Mouse (Mus musculus): ENCODE measurements around the gene Tmem72.

- no peak for TF ChIP-seq CTCF (IDR thresholded peaks at IDR 0.05; ENCODE audit: low read depth)
- no peak for TF ChIP-seq EP300 (IDR thresholded peaks at IDR 0.05; ENCODE audit: low read depth)
Observed at GRCm38 (mm10) chr6:116664031-116664430, 52.7 kb downstream of the Tmem72 start.

Data from liver, embryonic 14.5 days (tissue).